Mouse (Mus musculus) G1E (cell line): ENCODE results near the gene Rps15.

Experiments used
- CTCF ChIP-seq: IDR thresholded peaks from 2 replicates; pipeline ENCODE4 v1.5.1; 2012; ENCODE audit warnings: low read depth, low read length, inconsistent platforms, mixed read lengths
- POLR2AphosphoS5 ChIP-seq: IDR thresholded peaks from 2 replicates; pipeline ENCODE4 v1.6.1; 2012; ENCODE audit warnings: low read depth, low read length, inconsistent platforms; ENCODE audit not compliant: insufficient replicate concordance

DNA sequence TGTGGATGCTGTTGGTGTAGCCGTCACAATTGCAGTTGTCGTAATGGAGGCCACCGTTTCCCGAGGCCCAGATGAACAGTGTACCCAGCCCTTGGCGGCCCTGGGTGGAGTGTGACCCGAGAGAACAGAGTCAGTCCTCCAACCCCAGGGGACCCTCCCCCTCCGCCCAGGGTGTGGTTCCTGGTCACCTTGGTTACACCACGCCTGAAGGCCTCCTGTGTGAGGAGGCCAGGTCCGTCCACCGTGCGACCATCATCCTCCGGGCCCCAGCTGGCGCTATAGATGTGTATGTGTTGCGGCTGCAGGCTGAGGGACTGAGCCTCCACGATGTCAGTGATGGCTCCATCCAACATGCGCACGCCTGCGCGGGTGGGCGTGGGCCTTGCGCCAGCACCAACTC lies 32.8 kb downstream of the Rps15 start:
- TF ChIP-seq CTCF = no peak
- TF ChIP-seq POLR2AphosphoS5 = no peak
